Mouse (Mus musculus) thymus, adult 2 months (tissue): ENCODE measurements around the gene Wnt11. TPM values are rescaled to one million over a fixed set of nuclear protein-coding genes. Genes with fewer than 3 reads are reported as not detected.

Source experiments
- DNase-seq: peaks from one replicate; pipeline ENCODE4 v3.0.0; 2021
- H3K27ac ChIP-seq: fragments of 200-500 bp; 2 replicates; pipeline ENCODE4 v1.5.1; 2012; ENCODE audit warnings: low read length, control low read depth; ENCODE audit not compliant: control insufficient read depth, insufficient read depth
- H3K27me3 ChIP-seq: fragments of 200-500 bp; 2 replicates; pipeline ENCODE4 v1.6.1; 2012; ENCODE audit warnings: mild to moderate bottlenecking, low read length, moderate library complexity, mixed read lengths; ENCODE audit not compliant: control insufficient read depth, insufficient read depth
- H3K36me3 ChIP-seq: fragments of 200-500 bp; 2 replicates; pipeline ENCODE4 v1.6.1; 2012; ENCODE audit warnings: mild to moderate bottlenecking, low read length, moderate library complexity; ENCODE audit not compliant: control insufficient read depth, insufficient read depth
- H3K4me1 ChIP-seq: fragments of 200-500 bp; replicated peaks from 2 replicates; pipeline ENCODE4 v1.6.1; 2012; ENCODE audit warnings: low read length; ENCODE audit not compliant: control insufficient read depth, insufficient read depth
- H3K4me3 ChIP-seq: fragments of 200-500 bp; 2 replicates; pipeline ENCODE4 v1.5.1; 2012; ENCODE audit warnings: mild to moderate bottlenecking, low read length, control low read depth, moderate library complexity; ENCODE audit not compliant: control insufficient read depth, insufficient read depth
- CTCF ChIP-seq: fragments of 200-500 bp; IDR thresholded peaks from 2 replicates; pipeline ENCODE4 v1.5.1; 2012; ENCODE audit warnings: mild to moderate bottlenecking, control low read depth, low read length, moderate library complexity, borderline replicate concordance; ENCODE audit not compliant: control insufficient read depth, poor library complexity, insufficient read depth; ENCODE audit errors: extremely low read depth
- POLR2A ChIP-seq: fragments of 200-500 bp; IDR thresholded peaks from 2 replicates; pipeline ENCODE4 v1.6.1; 2012; ENCODE audit warnings: mild to moderate bottlenecking, low read length, control low read depth, moderate library complexity; ENCODE audit not compliant: control insufficient read depth, poor library complexity, insufficient read depth; ENCODE audit errors: extremely low read depth
- WGBS: fragments of 180-500 bp; shearing (Covaris S2); methylation state at CpG from one replicate; pipeline ENCODE4 v1.1.7; 2018; 5-methylcytosine and 5-hydroxymethylcytosine counted together
- polyA plus RNA-seq: library from polyadenylated mRNA; depleted of rRNA; stranded (reverse); fragments of >200 nt; gene quantifications from 2 replicates; pipeline ENCODE4 v1.2.3, GENCODE M21; 2012

Gene Wnt11
- polyA plus RNA-seq, 1 experiment: 9.2 TPM

- WGBS: 83% methylated on average over 7 of the region's 7 CpGs
- no peak for DNase-seq
- Histone ChIP-seq H3K4me1 (peaks cover 4% of the 10 kb centered on the region; the same call in 1 of the 2 replicates), H3K36me3 (no peaks in the 10 kb centered on the region), H3K27me3 (peaks cover 9% of the 10 kb centered on the region), H3K4me3 (no peak overlapping the region), H3K27ac (no peak overlapping the region)
- TF ChIP-seq POLR2A (no peak), CTCF (no peak)
Measured at GRCm38 (mm10) chr7:98843649-98844048, 8.7 kb downstream of the Wnt11 start.

- no peak overlapping the region for H3K27ac ChIP-seq
- TF ChIP-seq CTCF (no peak), POLR2A (no peak)
- no peaks in the 10 kb centered on the region for H3K36me3 ChIP-seq
- H3K27me3 ChIP-seq: no peaks in the 10 kb centered on the region
- 50% methylated on average over 8 of the region's 8 CpGs for WGBS
- H3K4me1 ChIP-seq: 0 out of 2 replicates have a peak, but pooled peaks cover 5% of the 10 kb centered on the region
- H3K4me3 ChIP-seq: no peak overlapping the region
- no peak for DNase-seq
Measured at GRCm38 (mm10) chr7:98848899-98849640, 14.2 kb downstream of the Wnt11 start.

GRCm38 (mm10) chr7:98850388-98850787 lies 15.5 kb downstream of the Wnt11 start:
- no peak for DNase-seq
- Histone ChIP-seq H3K36me3 (no peaks in the 10 kb centered on the region), H3K4me1 (0 out of 2 replicates have a peak, but pooled peaks cover 5% of the 10 kb centered on the region), H3K27me3 (no peaks in the 10 kb centered on the region), H3K27ac (no peak overlapping the region), H3K4me3 (no peak overlapping the region)
- 94% methylated on average over 5 of the region's 5 CpGs for WGBS
- no peak for TF ChIP-seq CTCF
- no peak for TF ChIP-seq POLR2A

GRCm38 (mm10) chr7:98851220-98851619 lies 16.3 kb downstream of the Wnt11 start:
- Histone ChIP-seq H3K27me3 (no peaks in the 10 kb centered on the region), H3K36me3 (no peaks in the 10 kb centered on the region), H3K4me1 (0 out of 2 replicates have a peak, but pooled peaks cover 5% of the 10 kb centered on the region), H3K4me3 (no peak overlapping the region), H3K27ac (no peak overlapping the region)
- no peak for DNase-seq
- TF ChIP-seq CTCF: no peak
- TF ChIP-seq POLR2A: no peak
- 81% methylated on average over 9 of the region's 9 CpGs for WGBS

- WGBS: 94% methylated on average over 18 of the region's 18 CpGs
- Histone ChIP-seq H3K4me1 (0 out of 2 replicates have a peak, but pooled peaks cover 5% of the 10 kb centered on the region), H3K36me3 (no peaks in the 10 kb centered on the region), H3K4me3 (no peak overlapping the region), H3K27ac (no peak overlapping the region), H3K27me3 (no peaks in the 10 kb centered on the region)
- no peak for DNase-seq
- TF ChIP-seq CTCF (no peak), POLR2A (no peak)
Measured at GRCm38 (mm10) chr7:98852950-98853650, 18.2 kb downstream of the Wnt11 start.

- no peak for DNase-seq
- Histone ChIP-seq H3K27ac (no peak overlapping the region), H3K27me3 (no peaks in the 10 kb centered on the region), H3K4me1 (0 out of 2 replicates have a peak, but pooled peaks cover 3% of the 10 kb centered on the region), H3K36me3 (no peaks in the 10 kb centered on the region), H3K4me3 (no peak overlapping the region)
- 98% methylated on average over 6 of the region's 6 CpGs for WGBS
- no peak for TF ChIP-seq CTCF
- TF ChIP-seq POLR2A: no peak
Measured at GRCm38 (mm10) chr7:98853806-98854205, 18.9 kb downstream of the Wnt11 start.
